Mouse (Mus musculus): ENCODE measurements at regions not wholly inside any gene's neighbourhood (a gene's known extent, or its start where the extent isn't known, plus 50 kb on each side); places are given as distances from the start of the nearest gene placed in this dataset.

DNA sequence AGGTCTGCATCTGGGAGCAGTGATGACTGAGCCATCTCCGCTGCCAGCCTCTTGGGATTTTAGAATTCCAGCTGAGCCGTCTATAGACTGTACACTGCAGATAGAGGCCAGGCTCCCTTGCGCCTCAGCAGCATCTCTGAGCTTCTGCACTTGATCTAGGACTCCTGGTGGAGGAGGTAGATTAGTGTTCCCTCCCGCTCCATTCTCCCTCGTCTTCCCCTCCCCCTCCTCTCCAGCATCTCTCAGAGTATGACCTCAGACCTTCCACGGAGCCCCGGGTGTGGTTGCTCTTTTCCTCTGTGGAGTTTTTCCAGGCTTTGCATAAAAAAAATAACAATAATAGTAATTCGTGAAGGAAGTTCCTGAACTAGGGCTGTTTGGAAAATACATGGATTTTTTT is 241.8 kb downstream of the Gadd45g start:
- Histone ChIP-seq H3K4me1 (replicated peaks; ENCODE audit: control insufficient read depth, insufficient read depth, low read length) (no peaks in the 10 kb centered on the region), H3K9me3 (ENCODE audit: control insufficient read depth, low read length) (no peaks in the 10 kb centered on the region)

DNA sequence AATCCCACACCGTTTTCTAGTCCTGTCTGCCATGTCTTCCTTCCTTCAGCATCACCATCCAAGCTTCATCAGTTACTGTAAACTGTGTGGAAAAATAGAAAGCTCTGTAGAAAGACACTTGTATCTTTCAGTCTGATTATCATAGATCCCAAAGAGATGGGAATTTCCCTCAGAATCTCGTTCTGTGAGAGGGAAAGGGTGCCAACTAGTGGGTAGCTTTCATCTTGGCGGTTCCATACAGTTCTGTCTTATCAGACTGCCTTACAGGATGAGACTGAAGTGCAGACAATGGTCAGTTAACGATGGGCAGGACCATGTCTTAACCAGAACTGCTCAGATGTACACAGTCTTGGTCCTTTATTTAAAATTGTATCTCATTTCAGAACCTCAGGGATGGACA is 243.9 kb downstream of the Gadd45g start:
- ATAC-seq (replicated peaks; ENCODE audit: low FRiP score) (no peak), DNase-seq (ENCODE audit: low spot score) (no peak)
- 74% methylated on average over 4 of the region's 4 CpGs for WGBS

More for the DNA sequence above, 241.8 kb downstream of the Gadd45g start:
- Histone ChIP-seq H3K4me2 (ENCODE audit: low read depth, low read length, severe bottlenecking) (no peak overlapping the region), H3K36me3 (ENCODE audit: control insufficient read depth, insufficient read depth, low read length) (no peaks in the 10 kb centered on the region), H3K9ac (ENCODE audit: low read length) (no peak overlapping the region), H3K27me3 (ENCODE audit: control insufficient read depth, insufficient read depth, low read length) (no peaks in the 10 kb centered on the region), H3K4me3 (ENCODE audit: low read depth, low read length) (no peak overlapping the region), H3K27ac (ENCODE audit: low read depth, low read length) (no peak overlapping the region)
- 49% methylated on average over 8 of the region's 8 CpGs for WGBS
- DNase-seq (ENCODE audit: low spot score): no peak
- ATAC-seq (replicated peaks; ENCODE audit: low FRiP score): no peak

GRCm38 (mm10) chr13:52094785-52095184 is 248.3 kb downstream of the Gadd45g start:
- no peaks in the 10 kb centered on the region for H3K27me3 ChIP-seq (ENCODE audit: control insufficient read depth, insufficient read depth, low read length)
- no peaks in the 10 kb centered on the region for H3K9me3 ChIP-seq (ENCODE audit: control insufficient read depth, low read length)
- no peak overlapping the region for H3K4me3 ChIP-seq (ENCODE audit: low read depth, low read length)
- ATAC-seq (replicated peaks; ENCODE audit: low FRiP score) (no peak), DNase-seq (ENCODE audit: low spot score) (no peak)
- WGBS: 93% methylated on average over 7 of the region's 7 CpGs
- H3K4me1 ChIP-seq (replicated peaks; ENCODE audit: control insufficient read depth, insufficient read depth, low read length): no peaks in the 10 kb centered on the region
- H3K36me3 ChIP-seq (ENCODE audit: control insufficient read depth, insufficient read depth, low read length): no peaks in the 10 kb centered on the region
- no peak overlapping the region for H3K9ac ChIP-seq (ENCODE audit: low read length)
- no peak overlapping the region for H3K27ac ChIP-seq (ENCODE audit: low read depth, low read length)
- H3K4me2 ChIP-seq (ENCODE audit: low read depth, low read length, severe bottlenecking): no peak overlapping the region

More for the DNA sequence above, 243.9 kb downstream of the Gadd45g start:
- no peak overlapping the region for H3K27ac ChIP-seq (ENCODE audit: low read depth, low read length)
- no peaks in the 10 kb centered on the region for H3K4me1 ChIP-seq (replicated peaks; ENCODE audit: control insufficient read depth, insufficient read depth, low read length)
- no peaks in the 10 kb centered on the region for H3K27me3 ChIP-seq (ENCODE audit: control insufficient read depth, insufficient read depth, low read length)
- H3K4me3 ChIP-seq (ENCODE audit: low read depth, low read length): no peak overlapping the region
- H3K4me2 ChIP-seq (ENCODE audit: low read depth, low read length, severe bottlenecking): no peak overlapping the region
- no peak overlapping the region for H3K9ac ChIP-seq (ENCODE audit: low read length)
- H3K36me3 ChIP-seq (ENCODE audit: control insufficient read depth, insufficient read depth, low read length): no peaks in the 10 kb centered on the region
- no peaks in the 10 kb centered on the region for H3K9me3 ChIP-seq (ENCODE audit: control insufficient read depth, low read length)

GRCm38 (mm10) chr13:52096506-52096905 is 250.0 kb downstream of the Gadd45g start:
- WGBS: 83% methylated on average over 7 of the region's 7 CpGs

GRCm38 (mm10) chr13:52105989-52106642 is 259.6 kb downstream of the Gadd45g start:
- WGBS: 61% methylated on average over 9 of the region's 9 CpGs
- H3K4me1 ChIP-seq (replicated peaks; ENCODE audit: control insufficient read depth, insufficient read depth, low read length): peaks cover 7% of the 10 kb centered on the region; the same call in 1 of the 2 replicates
- H3K27me3 ChIP-seq (ENCODE audit: control insufficient read depth, insufficient read depth, low read length): no peaks in the 10 kb centered on the region; the same call in 1 of the 2 replicates
- no peak overlapping the region for H3K4me3 ChIP-seq (ENCODE audit: low read depth, low read length)
- H3K27ac ChIP-seq (ENCODE audit: low read depth, low read length): no peak overlapping the region
- H3K9me3 ChIP-seq (ENCODE audit: control insufficient read depth, low read length): no peaks in the 10 kb centered on the region
- H3K9ac ChIP-seq (ENCODE audit: low read length): no peak overlapping the region
- DNase-seq (ENCODE audit: low spot score): no peak
- ATAC-seq (replicated peaks; ENCODE audit: low FRiP score): no peak
- no peaks in the 10 kb centered on the region for H3K36me3 ChIP-seq (ENCODE audit: control insufficient read depth, insufficient read depth, low read length)
- H3K4me2 ChIP-seq (ENCODE audit: low read depth, low read length, severe bottlenecking): no peak overlapping the region

More at GRCm38 (mm10) chr13:52096506-52096905, 250.0 kb downstream of the Gadd45g start:
- H3K27ac ChIP-seq (ENCODE audit: low read depth, low read length): no peak overlapping the region
- DNase-seq (ENCODE audit: low spot score) (no peak), ATAC-seq (replicated peaks; ENCODE audit: low FRiP score) (no peak)
- H3K4me2 ChIP-seq (ENCODE audit: low read depth, low read length, severe bottlenecking): no peak overlapping the region
- no peaks in the 10 kb centered on the region for H3K9me3 ChIP-seq (ENCODE audit: control insufficient read depth, low read length)
- H3K4me3 ChIP-seq (ENCODE audit: low read depth, low read length): no peak overlapping the region
- H3K36me3 ChIP-seq (ENCODE audit: control insufficient read depth, insufficient read depth, low read length): no peaks in the 10 kb centered on the region
- H3K9ac ChIP-seq (ENCODE audit: low read length): no peak overlapping the region
- no peaks in the 10 kb centered on the region for H3K4me1 ChIP-seq (replicated peaks; ENCODE audit: control insufficient read depth, insufficient read depth, low read length)
- no peaks in the 10 kb centered on the region for H3K27me3 ChIP-seq (ENCODE audit: control insufficient read depth, insufficient read depth, low read length)

- ATAC-seq (replicated peaks; ENCODE audit: low FRiP score) (peak; percentile 90), DNase-seq (ENCODE audit: low spot score) (peak; percentile 65)
- Histone ChIP-seq H3K9me3 (ENCODE audit: control insufficient read depth, low read length) (no peaks in the 10 kb centered on the region), H3K27ac (ENCODE audit: low read depth, low read length) (peak overlapping the region; percentile 51; the same call in 1 of the 2 replicates), H3K4me2 (ENCODE audit: low read depth, low read length, severe bottlenecking) (0 out of 2 replicates have a peak overlapping the region, but pooled peaks have one; percentile 2), H3K27me3 (ENCODE audit: control insufficient read depth, insufficient read depth, low read length) (no peaks in the 10 kb centered on the region), H3K4me1 (replicated peaks; ENCODE audit: control insufficient read depth, insufficient read depth, low read length) (peaks cover 7% of the 10 kb centered on the region; the same call in 1 of the 2 replicates), H3K36me3 (ENCODE audit: control insufficient read depth, insufficient read depth, low read length) (no peaks in the 10 kb centered on the region), H3K9ac (ENCODE audit: low read length) (no peak overlapping the region), H3K4me3 (ENCODE audit: low read depth, low read length) (no peak overlapping the region)
- 21% methylated on average over 8 of the region's 8 CpGs for WGBS
Measured at GRCm38 (mm10) chr13:52108349-52108921, 262.0 kb downstream of the Gadd45g start.

- H3K4me1 ChIP-seq (replicated peaks; ENCODE audit: control insufficient read depth, insufficient read depth, low read length): peaks cover 7% of the 10 kb centered on the region
- H3K27me3 ChIP-seq (ENCODE audit: control insufficient read depth, insufficient read depth, low read length): no peaks in the 10 kb centered on the region
- H3K4me3 ChIP-seq (ENCODE audit: low read depth, low read length): no peak overlapping the region
- no peaks in the 10 kb centered on the region for H3K36me3 ChIP-seq (ENCODE audit: control insufficient read depth, insufficient read depth, low read length)
- H3K9ac ChIP-seq (ENCODE audit: low read length): no peak overlapping the region
- DNase-seq (ENCODE audit: low spot score): peak; percentile 64
- H3K27ac ChIP-seq (ENCODE audit: low read depth, low read length): peak overlapping the region; percentile 51; the same call in 1 of the 2 replicates
- 0 out of 2 replicates have a peak, but pooled peaks have one; percentile 36 for ATAC-seq (replicated peaks; ENCODE audit: low FRiP score)
- WGBS: 73% methylated on average over 17 of the region's 17 CpGs
- no peak overlapping the region for H3K4me2 ChIP-seq (ENCODE audit: low read depth, low read length, severe bottlenecking)
- no peaks in the 10 kb centered on the region for H3K9me3 ChIP-seq (ENCODE audit: control insufficient read depth, low read length)
Measured at GRCm38 (mm10) chr13:52109039-52109759, 262.7 kb downstream of the Gadd45g start.

DNA sequence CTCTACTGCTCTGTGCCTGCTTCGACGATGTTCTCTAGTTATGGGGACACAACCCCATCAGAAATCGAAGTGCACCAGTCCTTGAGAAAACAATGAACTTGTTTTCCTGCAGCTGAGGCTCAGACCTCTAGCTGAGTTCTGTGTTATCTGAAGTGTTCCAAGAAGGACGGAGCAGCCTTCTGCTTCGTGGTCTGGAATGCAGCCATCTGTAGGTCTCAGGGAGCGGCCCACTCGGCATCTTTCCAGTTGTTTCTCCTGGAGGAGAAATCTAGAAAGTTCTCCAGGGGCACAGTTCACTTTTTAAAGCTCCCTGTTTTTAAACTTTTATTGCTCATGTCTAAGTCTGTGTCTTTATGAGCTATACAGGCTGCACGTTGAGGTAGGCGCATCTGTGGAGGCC is 264.3 kb downstream of the Gadd45g start:
- ATAC-seq (replicated peaks; ENCODE audit: low FRiP score) (no peak), DNase-seq (ENCODE audit: low spot score) (no peak)
- H3K27me3 ChIP-seq (ENCODE audit: control insufficient read depth, insufficient read depth, low read length): no peaks in the 10 kb centered on the region
- H3K36me3 ChIP-seq (ENCODE audit: control insufficient read depth, insufficient read depth, low read length): no peaks in the 10 kb centered on the region
- 86% methylated on average over 9 of the region's 9 CpGs for WGBS
- no peak overlapping the region for H3K9ac ChIP-seq (ENCODE audit: low read length)
- no peak overlapping the region for H3K4me2 ChIP-seq (ENCODE audit: low read depth, low read length, severe bottlenecking)
- no peaks in the 10 kb centered on the region for H3K9me3 ChIP-seq (ENCODE audit: control insufficient read depth, low read length)
- H3K4me1 ChIP-seq (replicated peaks; ENCODE audit: control insufficient read depth, insufficient read depth, low read length): peaks cover 7% of the 10 kb centered on the region
- H3K4me3 ChIP-seq (ENCODE audit: low read depth, low read length): no peak overlapping the region
- H3K27ac ChIP-seq (ENCODE audit: low read depth, low read length): no peak overlapping the region
